Mouse (Mus musculus) lung, postnatal 10 days (tissue): Measurements from ENCODE around the gene Plekhm2.

Experiments
- DNase-seq: peaks from one replicate; pipeline ENCODE4 v3.0.0; 2021

Plekhm2 gene

DNA sequence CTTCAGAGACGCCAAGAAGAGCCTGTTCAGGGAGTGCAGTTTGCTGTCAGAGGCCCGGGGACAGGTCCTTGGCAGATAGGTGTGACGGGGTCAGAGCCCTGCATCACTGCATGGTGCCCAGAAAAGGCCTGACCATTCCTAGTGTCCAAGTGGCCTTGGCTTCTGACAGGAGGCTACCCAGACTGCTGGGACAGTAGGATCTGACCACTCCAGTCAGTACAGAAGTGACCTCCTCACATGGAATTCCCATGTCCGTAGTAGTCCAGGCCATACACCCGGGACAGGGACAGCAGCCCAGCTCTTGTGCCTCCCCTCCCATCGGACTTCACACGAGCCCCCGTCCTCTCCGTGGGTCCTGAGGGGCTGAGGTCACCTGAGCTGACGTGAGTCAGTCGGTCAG lies 34.7 kb downstream of the Plekhm2 start:
- no peak for DNase-seq

DNA sequence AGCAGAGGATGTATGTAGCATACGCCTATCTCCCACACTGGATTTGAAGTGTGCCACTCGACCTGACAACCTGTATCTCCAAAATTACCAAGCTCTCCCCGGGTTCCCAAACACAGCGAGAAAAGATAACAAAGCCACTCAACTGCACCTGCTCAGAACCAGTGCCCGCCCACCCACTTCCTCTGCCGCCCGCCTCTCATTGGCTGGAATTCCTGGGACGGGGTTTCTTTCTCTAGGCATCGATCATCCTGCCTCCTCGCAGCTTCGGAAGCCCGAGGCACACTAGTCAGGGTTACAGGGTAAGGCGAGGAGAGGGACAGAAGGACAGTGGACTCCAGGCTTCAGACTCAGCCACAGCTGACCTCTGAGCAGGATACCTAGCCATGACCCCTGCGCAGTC lies 36.0 kb downstream of the Plekhm2 start:
- no peak for DNase-seq

DNA sequence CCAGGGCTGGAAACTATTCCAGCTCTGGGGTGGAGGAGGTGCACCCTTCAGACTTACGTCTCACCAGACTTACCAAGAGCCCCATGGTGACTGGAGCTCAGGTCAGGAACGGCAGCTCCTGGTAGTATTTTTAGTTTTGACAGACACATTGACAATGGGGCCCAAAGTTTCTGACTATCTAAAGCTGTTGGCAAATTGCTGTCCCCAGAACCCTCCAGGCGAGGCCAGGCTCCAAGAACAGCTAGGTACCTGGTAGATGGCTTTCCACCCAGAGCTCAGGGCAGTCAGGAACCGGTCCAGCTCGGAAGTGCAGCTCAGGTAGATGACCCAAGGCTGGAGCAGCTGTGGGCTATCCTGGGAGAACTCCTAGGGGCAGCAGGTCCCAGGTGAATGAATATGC lies 37.2 kb downstream of the Plekhm2 start:
- no peak for DNase-seq

DNA sequence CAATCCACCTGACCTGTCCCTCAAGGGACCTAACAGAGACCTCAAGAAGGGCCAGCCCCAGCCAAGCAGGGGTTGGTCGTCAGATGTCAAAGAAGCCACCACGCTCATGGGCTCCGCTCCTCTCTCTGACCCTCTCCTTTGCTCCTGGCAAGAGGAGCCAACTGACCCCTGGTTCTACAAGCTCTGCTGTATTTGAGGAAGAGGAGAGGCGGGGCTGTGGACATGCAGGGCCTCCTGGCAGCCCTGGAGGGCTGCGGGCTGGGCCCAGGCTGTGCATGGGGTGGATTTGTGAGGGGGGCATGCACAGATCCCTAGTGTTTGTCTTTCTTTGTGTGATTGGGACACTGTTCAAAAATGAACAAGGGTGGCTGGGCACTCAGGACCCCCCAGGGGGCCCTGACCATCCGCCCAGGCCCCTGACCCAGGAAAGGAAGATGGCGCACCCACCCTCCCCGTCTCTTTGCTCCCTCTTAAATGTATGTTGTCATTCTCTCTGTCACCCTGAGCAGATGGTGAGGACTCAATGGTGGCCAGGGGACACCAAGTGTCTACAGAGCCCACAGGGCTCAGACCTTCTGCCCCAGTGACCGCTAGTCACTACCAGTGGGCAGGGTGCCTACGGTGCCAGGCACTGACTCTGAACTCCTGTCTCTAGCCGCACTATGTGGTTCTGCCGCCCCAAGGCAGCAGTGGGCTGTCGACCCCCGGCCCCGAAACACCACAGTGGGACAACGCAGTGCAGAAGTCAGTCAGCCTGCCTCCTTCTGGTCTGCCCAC lies 38.7 kb downstream of the Plekhm2 start:
- no peak for DNase-seq

DNA sequence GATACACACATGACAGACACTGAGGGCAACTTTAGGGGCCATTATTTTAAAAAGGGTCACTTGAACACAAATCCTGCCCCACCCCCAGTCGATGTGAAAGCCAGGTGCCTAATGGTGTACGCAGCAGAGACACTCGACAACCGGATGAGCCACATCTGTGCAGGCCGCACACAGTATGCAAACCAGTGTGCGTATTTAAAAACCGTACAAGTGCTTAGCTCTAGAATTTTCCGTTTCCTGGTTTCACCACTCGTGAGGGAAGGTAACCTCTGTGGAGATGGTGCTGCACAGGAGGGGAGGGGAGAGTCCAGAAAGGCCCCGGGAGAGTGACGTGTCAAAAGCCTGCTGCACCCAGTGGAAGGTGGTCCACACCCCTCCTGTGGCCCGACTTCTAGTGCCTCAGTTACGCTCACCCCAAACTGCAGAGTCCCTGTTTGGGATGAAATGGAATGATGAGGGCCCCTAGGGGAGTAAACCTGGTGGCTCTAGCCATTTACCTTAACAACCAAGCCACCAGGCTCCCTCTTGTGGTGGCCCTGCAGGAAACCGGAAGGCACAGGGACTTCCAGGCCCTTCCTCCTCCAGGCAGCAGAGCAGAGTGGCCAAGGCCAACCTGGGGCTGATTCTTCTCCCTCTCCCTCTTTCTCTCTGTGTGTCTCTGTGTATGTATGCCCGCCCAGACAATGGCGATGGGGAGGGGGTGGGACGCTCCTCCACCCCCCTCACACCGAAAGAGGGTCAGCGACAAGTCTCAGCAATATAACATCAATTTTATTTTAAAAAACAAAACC lies 39.5 kb downstream of the Plekhm2 start:
- DNase-seq, result peak; percentile 58

DNA sequence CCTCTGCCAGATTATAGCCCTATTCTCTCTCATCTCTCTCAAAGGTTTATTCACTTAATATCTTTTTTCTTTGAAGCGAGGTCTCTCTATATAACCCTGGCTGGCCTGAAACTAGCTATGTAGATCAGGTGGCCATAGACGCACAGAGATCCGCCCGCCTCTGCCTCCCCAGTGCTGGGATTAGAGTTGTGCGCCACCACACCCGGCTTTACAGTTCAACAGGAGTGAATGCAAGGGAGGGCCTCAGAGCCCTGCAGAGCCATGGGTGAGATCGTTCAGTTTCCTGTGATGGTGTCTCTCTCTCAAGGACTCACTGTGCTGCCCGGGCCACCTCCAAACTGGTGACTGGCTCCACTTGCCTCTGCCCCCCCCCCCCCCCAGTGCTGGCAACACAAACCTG lies 40.6 kb downstream of the Plekhm2 start:
- no peak for DNase-seq

DNA sequence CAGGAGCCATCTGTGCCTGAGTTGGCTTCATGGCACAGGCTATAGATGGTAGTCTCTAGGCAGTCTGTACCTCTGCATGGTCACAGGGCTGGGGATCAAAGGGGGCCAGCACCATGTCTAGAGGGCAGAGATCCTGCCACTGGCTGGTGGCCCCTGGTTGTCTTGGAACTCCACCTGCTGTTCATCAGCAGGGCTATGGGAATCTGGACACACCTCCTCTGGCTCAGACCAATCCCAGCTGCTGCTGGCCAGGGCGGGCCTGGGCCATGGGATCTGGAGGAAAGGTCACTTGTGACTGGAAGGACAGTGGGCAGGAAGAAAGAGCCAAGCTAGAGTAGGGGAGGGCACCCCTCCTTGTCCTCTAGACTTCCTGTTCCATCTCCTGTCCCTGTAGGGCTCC lies 41.0 kb downstream of the Plekhm2 start, which contains the start of gene Slc25a34:
Slc25a34 (minus strand) TSS at position 156 of the 400 bp plus-strand sequence.
- peak; percentile 84 for DNase-seq

DNA sequence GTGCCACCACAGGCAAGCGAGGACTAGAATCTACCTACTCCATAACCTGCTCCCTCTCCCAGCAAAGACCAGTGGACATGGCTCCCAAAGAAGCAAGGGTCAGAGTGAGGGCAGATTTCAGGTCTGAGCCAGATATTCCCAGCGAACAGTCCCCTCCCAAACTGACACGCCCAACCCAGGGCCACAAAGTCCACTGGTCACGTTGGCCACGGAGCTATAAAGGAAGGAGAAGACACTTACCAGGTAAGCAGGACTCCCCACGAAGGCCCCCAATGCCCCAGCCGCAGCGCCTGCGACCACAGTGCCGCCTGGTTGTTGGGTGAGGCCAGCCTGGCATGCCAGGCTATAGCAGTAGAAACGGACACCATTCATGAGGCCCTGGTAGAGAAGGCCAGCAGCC lies 41.7 kb downstream of the Plekhm2 start:
- DNase-seq, result no peak

DNA sequence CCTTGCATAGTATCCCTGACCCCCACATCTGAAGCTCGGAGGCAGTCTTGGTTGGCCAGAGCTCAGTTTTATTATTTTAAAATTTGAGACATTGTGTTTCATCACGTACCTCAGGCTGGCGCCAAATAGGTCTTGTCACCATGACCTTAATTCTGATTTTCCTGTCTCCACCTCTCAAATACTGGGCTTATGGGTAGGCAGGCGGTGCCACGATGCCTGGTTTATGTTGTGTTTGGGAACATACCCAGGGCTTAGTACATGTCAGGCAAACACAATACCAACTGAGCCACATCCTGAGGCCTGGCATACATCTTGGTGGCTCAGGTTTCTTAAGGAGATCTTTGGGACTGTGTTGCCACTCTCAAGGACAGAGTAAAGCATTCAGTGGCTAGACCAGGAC lies 42.1 kb downstream of the Plekhm2 start:
- DNase-seq, result no peak

DNA sequence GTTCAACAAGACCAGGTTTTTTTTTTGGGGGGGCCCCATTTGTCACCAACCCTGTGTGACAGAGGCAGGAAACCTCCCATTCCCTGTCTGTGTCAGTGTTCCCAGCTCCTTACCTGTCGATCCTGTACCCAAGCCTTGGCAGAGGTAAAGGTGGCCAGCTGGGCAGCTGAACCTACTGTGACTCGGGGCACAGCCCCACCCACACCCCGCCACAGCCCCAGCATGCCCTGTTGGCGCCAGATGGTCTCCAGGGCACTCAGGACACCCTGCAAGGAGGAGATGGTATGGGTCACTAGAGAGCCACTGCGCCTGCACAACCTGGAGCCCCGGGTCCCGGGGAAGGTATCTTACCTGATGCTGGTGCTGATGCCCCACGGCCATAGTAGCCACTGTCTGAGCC lies 42.6 kb downstream of the Plekhm2 start:
- no peak for DNase-seq

DNA sequence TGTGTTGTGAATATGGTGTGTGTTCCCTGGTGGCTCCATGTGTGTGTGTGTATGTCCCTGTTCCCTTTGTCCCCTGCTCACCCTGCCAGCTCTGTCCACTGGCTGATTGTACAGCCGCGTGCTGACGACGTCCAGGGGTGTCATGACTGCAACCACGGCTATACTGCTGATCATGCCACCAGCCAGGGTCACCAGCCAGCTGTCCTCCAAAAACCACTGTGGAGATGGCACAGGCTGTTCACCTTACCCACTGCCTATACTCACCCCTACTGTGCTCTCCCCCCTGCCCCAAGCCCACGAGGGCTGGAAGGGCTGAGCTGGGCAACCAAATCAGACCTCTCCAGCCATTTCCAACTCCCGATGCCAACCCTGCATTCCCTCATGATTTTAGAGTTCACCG lies 43.4 kb downstream of the Plekhm2 start:
- DNase-seq, result no peak

DNA sequence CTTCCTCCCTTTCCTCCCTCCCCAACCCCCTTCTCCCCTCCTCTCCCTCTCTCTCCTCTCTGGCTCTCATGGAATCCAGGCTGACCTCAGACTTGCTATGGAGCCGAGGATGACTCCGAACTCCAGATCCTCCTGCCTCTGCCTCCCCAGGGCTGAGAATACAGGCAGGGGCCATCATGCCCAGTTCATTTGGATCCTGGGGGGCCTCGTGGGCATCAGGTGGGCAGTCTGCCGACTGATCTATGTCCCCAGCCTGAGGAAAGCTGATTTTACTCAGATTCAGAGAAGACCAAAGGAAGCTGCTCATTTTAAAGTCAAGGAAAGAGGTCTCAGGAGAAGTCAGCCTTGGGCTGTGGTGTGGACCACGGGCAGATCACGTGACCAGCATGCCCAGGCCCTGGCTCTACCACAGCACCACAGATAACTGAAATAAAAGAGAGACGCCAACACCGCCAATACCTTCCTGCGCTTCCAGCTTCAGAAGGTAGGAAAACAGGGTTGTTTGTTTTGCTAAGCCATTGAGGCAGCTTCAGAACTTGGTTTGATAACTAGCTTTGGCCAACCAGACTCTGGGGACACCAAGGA lies 45.3 kb downstream of the Plekhm2 start:
- DNase-seq, result no peak

DNA sequence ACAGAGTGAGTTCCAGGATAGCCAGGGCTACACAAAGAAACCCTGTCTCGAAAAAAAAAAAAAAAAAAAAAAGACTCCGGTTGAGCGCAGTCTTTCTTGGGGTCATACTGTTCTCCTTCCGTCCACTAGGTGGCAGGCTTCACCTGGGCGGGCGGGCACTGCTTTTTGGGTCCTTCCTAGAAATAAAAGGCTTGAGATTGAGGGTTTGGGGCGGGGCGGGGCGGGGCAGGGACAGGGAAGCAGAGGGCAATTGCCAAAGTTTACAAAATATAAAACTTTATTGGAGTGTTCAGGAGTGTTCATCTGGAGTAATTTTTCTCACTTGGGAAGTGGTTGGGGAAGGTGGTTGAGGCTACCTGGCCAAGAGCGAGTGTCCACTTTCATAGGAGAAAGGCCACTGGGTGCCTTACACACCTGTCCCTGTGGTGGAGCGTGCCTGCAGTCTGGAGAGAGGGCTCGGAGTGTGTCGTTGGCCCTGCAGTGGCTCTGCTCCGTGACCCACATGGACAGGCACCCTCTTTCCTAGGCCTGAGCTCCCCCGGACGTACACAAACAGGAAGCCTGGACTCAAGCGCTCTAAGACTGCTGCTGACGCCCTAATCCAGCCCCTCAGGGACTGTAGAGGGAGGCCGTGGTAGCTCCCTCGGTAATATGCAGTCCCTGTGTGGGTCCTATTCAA lies 46.0 kb downstream of the Plekhm2 start, which contains the start of gene Tmem82:
Tmem82 (minus strand) TSS at position 69 of the 679 bp plus-strand sequence.
- peak; percentile 83 for DNase-seq

DNA sequence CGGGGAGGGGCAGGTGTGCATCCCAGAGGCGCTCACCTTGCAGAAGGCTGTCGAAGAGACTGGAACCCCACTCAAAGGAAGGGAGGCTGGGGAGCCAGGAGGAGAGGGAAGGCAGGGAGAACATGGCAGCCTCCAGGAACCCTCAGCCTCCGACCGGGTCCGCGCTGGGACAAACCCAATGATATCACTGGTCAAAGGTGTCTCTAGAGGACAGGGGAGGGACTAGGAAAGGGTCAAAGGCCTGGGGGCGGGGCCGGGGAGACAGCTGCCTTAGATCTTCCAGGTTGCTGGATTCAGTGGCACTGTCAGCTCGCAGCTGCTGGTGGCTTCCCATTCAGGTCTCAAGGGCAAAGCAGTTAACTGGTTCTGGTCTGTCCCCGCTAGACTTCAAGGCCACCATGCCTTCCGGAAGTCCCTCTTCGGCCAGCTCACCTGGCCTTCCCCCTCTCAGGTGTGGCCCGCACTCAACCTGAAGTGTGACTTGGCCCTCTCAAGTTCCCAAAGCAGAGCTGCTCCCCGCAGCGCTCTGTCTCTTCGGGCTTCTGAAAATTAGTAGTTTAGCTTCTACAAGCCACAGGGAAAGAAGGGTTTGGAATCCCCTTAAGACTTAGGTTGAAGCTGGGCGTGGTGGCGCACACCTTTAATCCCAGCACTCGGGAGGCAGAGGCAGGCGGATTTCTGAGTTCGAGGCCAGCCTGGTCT lies 46.7 kb downstream of the Plekhm2 start:
- DNase-seq, result peak; percentile 67

DNA sequence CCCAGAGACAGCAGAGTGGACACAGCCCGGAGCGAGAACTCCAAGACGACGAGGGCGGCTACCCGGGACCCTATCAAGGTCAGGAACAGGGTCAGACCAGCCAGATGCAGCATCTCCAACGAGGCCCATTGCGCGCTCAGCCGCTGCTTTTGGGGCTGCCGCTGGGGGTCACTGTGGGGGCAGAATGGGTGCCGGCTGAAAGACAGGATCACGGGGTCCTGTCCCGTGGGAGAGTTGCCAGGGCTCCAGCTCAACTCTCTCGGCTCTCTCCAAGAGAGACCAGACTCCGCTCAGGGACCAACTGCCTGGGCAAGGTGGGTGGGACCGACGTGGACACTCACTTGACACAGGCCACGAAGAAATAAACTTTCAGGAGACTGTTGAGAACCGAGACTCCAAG lies 47.4 kb downstream of the Plekhm2 start:
- DNase-seq, result peak; percentile 91

DNA sequence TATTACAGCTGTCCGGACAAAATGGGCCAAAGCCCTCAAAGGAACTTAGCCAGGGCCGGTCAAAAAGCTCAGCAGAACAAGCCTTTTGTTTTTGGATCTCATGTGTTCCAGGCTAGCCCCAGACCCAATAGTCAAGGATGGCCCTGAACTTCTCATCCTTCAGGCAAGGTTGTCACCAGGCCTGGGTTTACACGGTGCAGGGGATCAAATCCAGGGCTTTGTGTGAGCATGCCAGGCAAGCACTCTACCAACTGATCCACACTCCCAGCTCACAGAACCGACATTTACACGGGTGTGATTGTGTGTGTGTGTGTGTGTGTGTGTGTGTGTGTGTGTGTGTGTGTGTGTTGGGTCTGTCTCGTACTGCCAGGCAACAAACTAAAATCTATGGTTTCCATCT lies 47.9 kb downstream of the Plekhm2 start:
- no peak for DNase-seq

DNA sequence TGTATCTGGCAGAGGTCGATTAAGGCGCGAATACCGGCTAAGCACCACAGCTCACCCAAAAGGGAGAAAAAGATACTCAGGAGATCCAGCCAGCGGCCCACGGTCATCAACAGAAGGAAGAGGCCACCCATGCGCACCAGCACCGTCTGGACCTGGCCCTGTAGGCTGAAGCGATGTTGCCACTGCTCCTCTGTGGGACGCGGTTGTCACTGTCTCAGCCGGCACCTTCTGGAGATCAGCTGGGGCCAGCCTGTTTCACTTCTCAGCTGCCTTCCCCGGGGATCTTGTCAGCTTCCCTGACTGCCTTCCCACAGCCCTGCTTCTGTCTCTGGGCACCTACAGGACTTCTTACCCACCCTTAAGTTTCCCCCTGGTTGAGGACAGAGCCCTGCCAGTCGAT lies 49.8 kb downstream of the Plekhm2 start:
- no peak for DNase-seq

DNA sequence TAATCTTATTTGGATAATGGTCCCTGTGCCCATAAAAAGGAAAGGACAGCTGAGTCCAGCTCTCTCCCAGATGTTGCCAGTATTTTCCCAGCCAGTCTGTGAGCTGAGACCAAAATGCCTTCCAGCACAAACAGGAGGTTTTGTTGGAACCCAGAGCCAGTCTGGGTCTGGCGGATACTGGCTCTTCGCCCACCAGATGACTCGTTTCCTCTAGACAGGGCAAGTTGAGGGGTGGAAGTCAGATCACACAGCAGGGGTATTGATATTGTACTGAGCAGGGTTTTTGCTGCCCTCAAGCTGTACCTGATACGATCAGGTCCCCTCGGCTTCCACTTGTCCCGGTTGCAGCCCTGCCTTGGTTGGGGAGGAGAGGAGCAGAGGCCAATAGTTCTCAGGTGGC lies 55.2 kb downstream of the Plekhm2 start:
- DNase-seq, result peak; percentile 65

DNA sequence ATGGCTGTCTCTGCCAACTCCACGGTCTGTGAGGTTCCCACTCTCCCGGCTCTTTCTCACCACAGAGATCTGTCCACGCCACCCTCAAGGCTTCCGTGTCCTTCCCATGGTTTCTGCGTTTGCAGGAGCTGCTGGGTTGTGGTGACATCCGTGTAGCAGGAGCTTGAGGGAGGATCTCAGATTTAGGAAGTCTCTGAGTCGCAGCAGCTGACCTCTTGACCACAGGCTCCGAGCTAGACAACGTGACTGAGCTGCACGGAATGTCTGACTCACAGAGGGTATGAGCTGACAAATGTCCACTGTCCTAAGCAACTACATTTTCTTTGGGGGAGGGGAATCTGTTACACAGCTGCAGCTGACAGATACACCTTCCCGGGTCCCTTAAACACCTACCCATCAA lies 58.8 kb downstream of the Plekhm2 start, which contains the start of gene Fblim1:
Fblim1 (minus strand) TSS at position 236 of the 400 bp plus-strand sequence.
- peak; percentile 53 for DNase-seq

DNA sequence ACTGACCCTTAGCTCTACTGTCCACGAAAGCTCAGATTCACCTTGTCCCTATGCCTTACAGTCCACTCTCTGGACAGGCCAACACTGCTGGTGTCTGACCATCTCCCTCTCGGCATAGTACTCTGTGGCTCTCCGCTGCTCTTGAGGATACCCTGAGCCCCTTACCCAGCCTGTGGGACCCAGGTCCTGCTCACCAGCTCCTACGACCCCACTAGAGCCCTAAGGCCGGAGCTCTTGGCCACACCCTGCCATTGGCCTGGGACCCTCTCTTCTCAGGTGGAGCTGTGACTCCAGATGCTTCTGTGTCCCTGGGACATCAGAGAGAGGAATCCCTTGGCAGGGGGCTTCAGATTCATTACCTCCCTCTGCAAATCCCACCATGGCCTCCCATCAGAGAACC lies 59.3 kb downstream of the Plekhm2 start:
- no peak for DNase-seq

DNA sequence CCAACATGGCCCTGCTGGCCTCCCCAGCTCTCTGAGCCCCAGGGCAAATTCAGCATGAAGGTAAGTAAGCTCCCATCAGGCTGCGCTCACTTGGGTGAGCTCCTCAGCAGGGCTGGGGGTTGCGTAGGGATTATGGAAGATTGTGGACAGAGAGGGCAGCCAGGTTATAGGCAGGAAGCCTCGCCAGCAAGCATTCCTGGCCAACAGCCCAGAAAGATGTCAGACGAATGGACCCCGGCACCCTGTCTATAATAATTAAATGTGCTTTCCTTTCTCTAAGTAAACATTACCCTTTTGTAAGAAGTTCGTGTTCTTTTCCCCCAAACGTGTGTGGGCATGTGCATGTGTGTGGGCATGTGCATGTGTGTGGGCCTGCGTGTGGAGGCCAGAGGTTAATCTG lies 60.2 kb downstream of the Plekhm2 start:
- DNase-seq, result peak; percentile 85

DNA sequence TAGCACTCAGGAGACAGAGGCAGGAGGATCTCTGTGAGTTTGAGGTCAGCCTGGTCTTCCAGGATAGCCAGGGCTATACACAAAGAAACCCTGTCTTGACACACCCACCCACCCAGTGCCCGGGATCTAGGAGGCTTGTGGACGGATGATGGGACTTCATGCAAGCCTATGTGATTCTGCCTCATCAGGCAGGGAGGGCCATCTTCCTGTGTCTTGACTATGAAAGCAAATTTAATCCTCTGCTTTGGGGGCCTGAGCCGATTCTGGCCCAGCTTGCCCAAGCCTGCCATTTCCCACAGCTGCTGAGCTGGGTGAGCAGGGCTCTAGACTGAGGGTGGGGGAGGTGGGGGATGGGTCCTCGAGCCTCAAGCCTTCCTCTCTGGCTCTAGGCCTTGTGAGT lies 60.8 kb downstream of the Plekhm2 start:
- DNase-seq, result no peak
